Mouse (Mus musculus): ENCODE data around the gene Son. TPM values are rescaled to one million over a fixed set of nuclear protein-coding genes. Genes with fewer than 3 reads are reported as not detected.

The Son gene
- polyA plus RNA-seq, 1 experiment from 2014 or later: 106 TPM

DNA sequence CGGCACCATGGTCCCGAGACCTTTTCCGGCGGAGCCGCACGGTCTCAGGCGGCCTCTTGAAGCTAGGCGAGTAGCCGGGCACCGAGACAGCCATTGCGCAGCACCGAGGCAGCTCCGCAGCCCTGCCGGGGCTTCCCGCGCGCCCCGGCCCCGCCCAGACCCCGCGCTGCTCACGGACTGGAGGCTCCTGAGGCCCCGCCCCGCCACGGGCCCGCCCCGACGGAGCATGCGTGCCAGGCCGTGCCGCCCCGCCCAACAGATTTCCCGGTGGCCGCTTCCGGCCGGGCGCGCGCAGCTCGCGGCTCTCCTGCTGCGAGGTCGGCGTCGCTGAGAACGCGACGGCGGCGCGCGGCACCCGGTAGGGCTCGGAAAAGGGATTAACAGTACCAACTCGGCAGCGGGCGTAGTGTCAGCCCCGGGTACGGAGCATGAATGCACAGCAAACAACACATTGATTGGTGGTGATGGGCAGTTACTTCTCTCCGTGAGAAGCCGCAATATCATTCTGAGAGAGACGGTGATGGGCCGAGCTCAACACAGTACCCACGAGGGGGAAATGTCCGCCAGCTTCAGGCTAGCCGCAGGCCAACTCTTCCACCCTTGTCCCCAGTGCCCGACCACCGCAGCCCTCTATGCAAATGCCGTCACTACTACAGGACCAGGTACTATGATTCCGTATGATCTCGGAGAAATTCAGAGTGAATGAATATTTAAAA is 41.5 kb downstream of the Son start, which contains the start of gene Donson:
Gene Donson (minus strand): TSS at position 152 of the 716 bp plus-strand sequence.
- Histone ChIP-seq H3K9me3 (replicated peaks) (no peaks in the 10 kb centered on the region), H3K9ac (replicated peaks) (peak within 1 kb of the TSS; percentile 93), H3K36me3 (peaks cover 26% of the 10 kb centered on the region), H3K27ac (replicated peaks) (peak within 1 kb of the TSS; percentile 92), H3K27me3 (replicated peaks) (no peaks in the 10 kb centered on the region), H3K4me3 (replicated peaks) (peak within 1 kb of the TSS; percentile 96), H3K4me1 (peaks cover 24% of the 10 kb centered on the region), H3K4me2 (peak within 1 kb of the TSS; percentile 70)
- WGBS: under 1% methylated on average over 60 of the region's 71 CpGs
- peak; percentile 99 for ATAC-seq (ENCODE audit: low FRiP score)

DNA sequence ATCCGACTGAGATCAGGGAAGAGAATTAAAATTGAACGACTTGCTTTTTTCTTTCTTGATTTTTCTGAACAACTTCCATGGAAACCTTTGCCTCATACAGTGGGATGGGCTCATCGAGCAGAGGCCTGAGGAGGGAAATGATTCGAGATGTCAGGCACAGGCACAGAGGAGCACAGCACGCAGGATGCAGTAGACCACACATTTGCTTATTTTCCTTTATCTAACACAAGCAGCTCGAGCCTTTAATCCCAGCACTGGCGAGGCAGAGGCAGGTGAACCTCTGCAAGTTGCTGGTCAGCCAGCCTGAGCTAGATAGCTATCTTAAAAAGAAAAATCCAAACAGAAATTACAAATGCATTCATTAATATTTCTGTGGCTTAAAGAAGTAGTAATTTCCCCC is 42.5 kb downstream of the Son start:
- 52% methylated on average over 7 of the region's 7 CpGs for WGBS
- peaks cover 20% of the 10 kb centered on the region for H3K36me3 ChIP-seq
- no peak overlapping the region for H3K4me3 ChIP-seq (replicated peaks)
- no peaks in the 10 kb centered on the region for H3K9me3 ChIP-seq (replicated peaks)
- no peak overlapping the region for H3K9ac ChIP-seq (replicated peaks)
- H3K27ac ChIP-seq (replicated peaks): 0 out of 2 replicates have a peak overlapping the region, but pooled peaks have one; percentile 11
- peaks cover 27% of the 10 kb centered on the region for H3K4me1 ChIP-seq
- ATAC-seq (ENCODE audit: low FRiP score): no peak
- no peaks in the 10 kb centered on the region for H3K27me3 ChIP-seq (replicated peaks)
- peak overlapping the region; percentile 70; the same call in 1 of the 2 replicates for H3K4me2 ChIP-seq

DNA sequence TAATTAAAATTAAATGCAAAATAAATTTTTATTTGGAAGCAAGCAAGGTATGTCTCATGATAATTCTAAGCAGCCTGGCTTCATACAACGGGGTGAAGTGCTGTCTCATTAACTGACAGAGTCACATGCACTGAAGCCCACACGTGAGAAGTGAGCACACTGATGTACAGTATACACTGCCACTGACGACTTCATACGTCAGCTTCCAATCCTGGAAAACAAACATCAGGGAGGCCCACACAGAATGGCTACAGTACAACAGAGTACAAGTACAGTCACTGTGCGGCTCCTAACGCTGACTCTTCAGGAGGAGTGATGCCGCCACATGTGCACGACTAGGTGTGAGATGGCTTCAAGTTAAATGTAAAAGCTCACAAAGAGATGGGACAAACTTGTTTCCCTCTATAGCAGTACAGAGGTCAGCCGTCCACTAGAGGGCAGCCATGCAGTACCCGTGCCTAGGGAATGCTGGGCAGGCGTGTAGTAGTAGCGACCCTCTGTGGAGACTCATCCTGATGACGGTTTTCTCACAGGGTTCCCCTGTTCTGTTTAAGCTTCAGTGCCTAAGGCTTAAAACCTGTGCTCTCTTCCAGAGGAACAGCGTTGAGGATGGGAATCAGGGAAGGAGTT is 47.3 kb downstream of the Son start:
- Histone ChIP-seq H3K4me1 (peaks cover 11% of the 10 kb centered on the region), H3K4me3 (replicated peaks) (no peak overlapping the region), H3K27ac (replicated peaks) (no peak overlapping the region), H3K27me3 (replicated peaks) (no peaks in the 10 kb centered on the region), H3K4me2 (no peak overlapping the region), H3K9ac (replicated peaks) (no peak overlapping the region), H3K36me3 (peaks cover 31% of the 10 kb centered on the region), H3K9me3 (replicated peaks) (no peaks in the 10 kb centered on the region)
- 32% methylated on average over 14 of the region's 14 CpGs for WGBS
- ATAC-seq (ENCODE audit: low FRiP score): peak; percentile 81

DNA sequence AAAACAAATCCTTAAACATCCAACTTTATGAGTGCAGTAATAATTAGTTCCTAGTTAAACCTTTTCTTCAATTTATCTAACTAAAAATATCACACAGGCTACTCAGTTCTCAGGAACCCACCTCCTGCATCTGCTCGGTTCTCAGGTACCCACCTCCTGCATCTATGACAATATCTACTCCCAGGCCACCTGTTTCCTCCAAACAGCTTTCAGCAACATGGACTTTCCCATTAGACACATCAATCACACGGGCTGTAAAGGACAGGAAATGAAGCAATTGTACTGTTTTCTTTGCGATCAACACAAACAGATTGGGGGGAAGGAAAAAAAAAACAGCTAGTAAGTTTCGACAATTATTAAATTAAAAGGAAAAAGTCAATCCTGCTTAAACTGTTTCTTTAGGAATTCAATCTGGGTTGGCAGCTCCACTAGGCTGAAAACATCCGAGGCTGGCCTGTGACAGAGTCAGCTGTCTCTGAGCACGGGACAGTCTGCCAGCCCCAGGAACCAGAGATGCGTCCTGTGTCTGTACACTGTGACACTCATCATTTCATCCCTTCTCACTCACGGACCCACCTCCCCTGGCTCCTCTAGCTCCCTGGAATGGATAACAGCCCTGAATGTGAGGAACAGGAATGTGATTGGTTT is 47.9 kb downstream of the Son start:
- ATAC-seq (ENCODE audit: low FRiP score): no peak
- Histone ChIP-seq H3K9me3 (replicated peaks) (no peaks in the 10 kb centered on the region), H3K27me3 (replicated peaks) (no peaks in the 10 kb centered on the region), H3K36me3 (peaks cover 33% of the 10 kb centered on the region), H3K9ac (replicated peaks) (no peak overlapping the region), H3K27ac (replicated peaks) (no peak overlapping the region), H3K4me2 (no peak overlapping the region), H3K4me1 (peaks cover 5% of the 10 kb centered on the region; the same call in 1 of the 2 replicates), H3K4me3 (replicated peaks) (no peak overlapping the region)
- WGBS: 70% methylated on average over 8 of the region's 8 CpGs

DNA sequence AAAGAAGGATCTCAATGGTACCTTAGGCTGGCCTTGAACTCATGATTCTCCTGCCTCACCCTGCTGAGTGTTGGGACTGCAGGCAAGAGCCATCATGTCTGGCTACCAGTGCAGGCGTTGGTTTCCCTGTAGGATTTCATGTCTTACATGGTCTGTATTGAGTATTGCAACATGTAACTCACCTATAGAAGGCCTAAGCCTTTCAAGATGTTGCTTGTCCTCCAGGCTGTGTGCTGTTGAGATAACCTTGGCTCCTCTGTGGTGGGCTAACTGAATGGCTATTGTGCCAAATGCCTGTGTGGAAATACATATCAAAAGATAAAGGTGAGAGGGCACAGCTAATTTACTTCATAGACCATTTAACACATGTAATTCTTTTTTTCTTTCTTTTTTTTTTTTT is 51.7 kb downstream of the Son start:
- Histone ChIP-seq H3K4me1 (0 out of 2 replicates have a peak, but pooled peaks cover 4% of the 10 kb centered on the region), H3K4me2 (no peak overlapping the region), H3K9me3 (replicated peaks) (no peaks in the 10 kb centered on the region), H3K36me3 (peaks cover 44% of the 10 kb centered on the region), H3K27me3 (replicated peaks) (no peaks in the 10 kb centered on the region), H3K4me3 (replicated peaks) (no peak overlapping the region), H3K27ac (replicated peaks) (no peak overlapping the region), H3K9ac (replicated peaks) (no peak overlapping the region)
- no peak for ATAC-seq (ENCODE audit: low FRiP score)
- WGBS: 93% methylated on average over 1 of the region's 1 CpGs

DNA sequence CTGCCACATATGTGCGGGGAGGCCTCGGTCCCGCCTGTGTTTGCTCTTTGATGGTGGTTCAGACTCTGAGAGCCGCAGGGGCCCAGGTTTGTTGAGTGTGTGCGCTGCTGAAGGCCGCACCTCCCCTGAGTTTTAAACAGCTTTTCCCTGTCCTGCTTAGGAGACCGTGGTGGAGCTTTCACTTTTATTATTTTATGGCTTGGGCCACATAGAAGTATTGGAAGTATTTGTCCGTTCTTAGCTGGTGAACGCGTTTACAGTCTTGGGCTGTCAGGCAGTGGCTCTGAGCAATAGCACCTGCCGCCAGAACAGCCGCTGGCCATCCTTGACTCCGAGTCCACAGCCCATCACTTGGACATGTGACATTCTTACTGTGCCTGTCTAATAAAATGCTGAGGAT is 54.6 kb downstream of the Son start:
- WGBS: 42% methylated on average over 13 of the region's 13 CpGs
- ATAC-seq (ENCODE audit: low FRiP score): no peak
- Histone ChIP-seq H3K4me1 (no peaks in the 10 kb centered on the region), H3K36me3 (peaks cover 50% of the 10 kb centered on the region), H3K4me3 (replicated peaks) (no peak overlapping the region), H3K9ac (replicated peaks) (no peak overlapping the region), H3K27ac (replicated peaks) (no peak overlapping the region), H3K4me2 (no peak overlapping the region), H3K9me3 (replicated peaks) (no peaks in the 10 kb centered on the region), H3K27me3 (replicated peaks) (no peaks in the 10 kb centered on the region)

DNA sequence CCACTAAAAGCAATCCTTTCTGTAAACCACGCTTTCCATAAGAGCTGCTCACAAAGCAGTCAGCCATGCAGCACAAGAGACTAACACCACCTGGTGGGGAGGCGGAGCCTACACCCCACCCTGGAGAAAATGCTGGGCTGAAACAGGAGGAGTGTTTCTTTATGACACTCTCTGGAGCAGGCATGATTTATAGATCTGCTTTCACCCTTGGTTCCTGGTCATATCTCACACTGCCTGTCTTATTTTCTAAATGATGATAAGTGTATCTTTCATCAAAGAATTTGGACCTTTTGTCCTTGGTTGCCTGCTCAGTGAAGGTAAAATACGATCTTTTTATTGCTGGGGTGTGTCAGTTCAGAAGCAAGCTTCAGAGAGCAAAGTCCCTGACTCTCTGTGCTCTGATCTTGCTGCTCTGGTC is 55.5 kb downstream of the Son start:
- no peak overlapping the region for H3K9ac ChIP-seq (replicated peaks)
- H3K9me3 ChIP-seq (replicated peaks): no peaks in the 10 kb centered on the region
- ATAC-seq (ENCODE audit: low FRiP score): no peak
- H3K36me3 ChIP-seq: peaks cover 54% of the 10 kb centered on the region
- no peak overlapping the region for H3K4me3 ChIP-seq (replicated peaks)
- no peaks in the 10 kb centered on the region for H3K4me1 ChIP-seq
- no peaks in the 10 kb centered on the region for H3K27me3 ChIP-seq (replicated peaks)
- H3K27ac ChIP-seq (replicated peaks): no peak overlapping the region
- WGBS: 32% methylated on average over 3 of the region's 3 CpGs
- no peak overlapping the region for H3K4me2 ChIP-seq

DNA sequence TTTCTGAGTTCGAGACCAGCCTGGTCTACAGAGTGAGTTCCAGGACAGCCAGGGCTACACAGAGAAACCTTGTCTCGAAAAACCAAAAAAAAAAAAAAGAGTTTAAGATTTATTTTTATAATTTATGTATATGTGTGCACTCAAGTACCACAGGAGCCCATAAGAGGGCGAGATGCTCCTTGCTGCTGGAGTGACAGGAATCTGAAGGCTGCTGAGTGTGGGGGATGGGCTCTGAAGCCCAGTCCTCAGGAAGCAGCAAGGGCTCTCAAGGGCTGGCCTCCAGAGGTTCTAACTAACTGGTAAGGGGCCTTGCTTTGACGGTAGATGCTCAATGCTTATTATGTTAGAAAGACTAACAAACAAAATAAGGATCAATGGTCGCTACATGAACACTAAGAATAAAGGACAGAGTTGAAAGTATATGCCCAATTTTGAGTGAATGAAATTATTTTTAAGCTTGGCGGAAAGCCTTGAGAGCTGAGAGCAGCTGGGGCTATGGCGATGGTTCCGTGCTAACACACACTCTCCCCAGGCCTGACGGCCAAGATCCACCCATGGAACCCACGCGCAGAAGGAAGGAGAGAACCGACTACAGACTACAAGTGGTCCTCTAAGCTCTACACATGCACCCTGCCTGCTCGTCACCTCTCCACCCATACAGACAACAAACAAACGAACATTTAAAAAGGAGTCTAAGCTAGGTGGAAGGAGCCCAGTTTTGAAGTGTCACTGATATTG is 57.5 kb downstream of the Son start:
- Histone ChIP-seq H3K27me3 (replicated peaks) (no peaks in the 10 kb centered on the region), H3K4me1 (no peaks in the 10 kb centered on the region), H3K9me3 (replicated peaks) (no peaks in the 10 kb centered on the region), H3K9ac (replicated peaks) (no peak overlapping the region), H3K36me3 (peaks cover 53% of the 10 kb centered on the region), H3K27ac (replicated peaks) (no peak overlapping the region), H3K4me2 (no peak overlapping the region), H3K4me3 (replicated peaks) (no peak overlapping the region)
- 90% methylated on average over 14 of the region's 14 CpGs for WGBS
- no peak for ATAC-seq (ENCODE audit: low FRiP score)

DNA sequence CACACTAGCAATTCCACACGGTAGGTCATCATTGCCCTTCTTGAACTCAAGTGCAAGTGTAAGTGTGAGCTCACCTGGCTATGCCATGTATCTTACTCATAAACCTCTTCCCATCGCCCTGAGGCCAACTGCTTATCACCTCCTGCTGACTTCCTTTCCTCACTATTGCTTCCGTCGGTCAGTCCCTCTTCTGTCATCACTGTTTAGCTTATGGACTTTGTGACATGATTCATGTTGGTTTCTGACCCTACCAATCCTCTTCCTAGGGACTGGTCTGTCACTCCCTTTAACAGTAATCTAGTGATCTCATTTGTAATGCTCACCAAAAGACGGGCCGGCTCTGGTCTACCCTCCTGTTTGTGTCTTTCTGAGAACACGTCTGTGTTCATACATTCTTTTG is 62.9 kb downstream of the Son start:
- H3K9ac ChIP-seq (replicated peaks): no peak overlapping the region
- H3K27ac ChIP-seq (replicated peaks): no peak overlapping the region
- no peak overlapping the region for H3K4me3 ChIP-seq (replicated peaks)
- no peak overlapping the region for H3K4me2 ChIP-seq
- peaks cover 76% of the 10 kb centered on the region for H3K36me3 ChIP-seq
- no peaks in the 10 kb centered on the region for H3K4me1 ChIP-seq
- H3K9me3 ChIP-seq (replicated peaks): no peaks in the 10 kb centered on the region
- ATAC-seq (ENCODE audit: low FRiP score): no peak
- 89% methylated on average over 7 of the region's 7 CpGs for WGBS
- H3K27me3 ChIP-seq (replicated peaks): no peaks in the 10 kb centered on the region

DNA sequence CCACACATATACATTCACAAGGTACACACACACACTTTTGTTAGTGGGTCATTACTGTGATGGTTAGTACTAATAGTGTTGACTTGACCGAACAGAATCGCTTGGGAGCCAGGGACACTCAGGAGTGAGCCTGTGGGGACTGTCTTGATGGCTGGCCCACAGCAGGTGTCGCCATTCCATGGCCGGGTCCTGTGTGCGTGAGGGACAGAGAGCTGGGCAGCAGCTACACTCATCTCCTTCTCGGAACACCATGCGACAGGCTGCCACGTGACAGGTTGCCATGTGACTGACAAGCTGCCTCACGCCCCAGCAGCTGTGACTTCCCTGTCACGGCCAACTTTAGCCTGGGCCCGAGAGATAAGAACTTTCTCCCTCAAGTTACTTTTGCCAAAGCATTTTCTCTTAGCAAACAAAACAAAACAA is 69.6 kb downstream of the Son start:
- Histone ChIP-seq H3K9ac (replicated peaks) (no peak overlapping the region), H3K36me3 (peaks cover 60% of the 10 kb centered on the region), H3K4me2 (no peak overlapping the region), H3K4me1 (no peaks in the 10 kb centered on the region), H3K27ac (replicated peaks) (no peak overlapping the region), H3K9me3 (replicated peaks) (no peaks in the 10 kb centered on the region), H3K4me3 (replicated peaks) (no peak overlapping the region), H3K27me3 (replicated peaks) (no peaks in the 10 kb centered on the region)
- WGBS: 88% methylated on average over 11 of the region's 11 CpGs
- no peak for ATAC-seq (ENCODE audit: low FRiP score)

DNA sequence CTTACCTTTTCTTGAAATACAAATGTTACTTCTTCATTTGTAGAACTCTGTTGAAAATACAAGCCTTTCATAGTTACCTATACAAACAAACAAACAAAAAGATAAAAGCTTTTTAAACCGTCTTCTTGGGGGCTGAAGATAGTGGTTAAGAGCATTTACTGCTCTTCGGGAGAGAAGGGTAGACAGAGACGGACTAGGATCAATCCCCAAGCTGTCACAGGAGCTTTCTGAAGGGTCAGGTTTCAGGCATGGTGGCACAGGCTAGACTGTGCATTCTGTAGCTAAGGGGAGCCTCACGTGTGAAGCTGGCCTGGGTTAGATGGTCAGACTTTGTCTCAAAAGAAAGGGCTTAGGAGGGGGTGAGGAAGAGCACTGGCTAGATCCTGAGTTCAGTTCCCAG is 70.1 kb downstream of the Son start:
- no peaks in the 10 kb centered on the region for H3K27me3 ChIP-seq (replicated peaks)
- no peak overlapping the region for H3K4me3 ChIP-seq (replicated peaks)
- H3K36me3 ChIP-seq: peaks cover 56% of the 10 kb centered on the region
- no peak for ATAC-seq (ENCODE audit: low FRiP score)
- no peak overlapping the region for H3K4me2 ChIP-seq
- WGBS: 95% methylated on average over 4 of the region's 4 CpGs
- no peaks in the 10 kb centered on the region for H3K4me1 ChIP-seq
- no peaks in the 10 kb centered on the region for H3K9me3 ChIP-seq (replicated peaks)
- H3K9ac ChIP-seq (replicated peaks): no peak overlapping the region
- no peak overlapping the region for H3K27ac ChIP-seq (replicated peaks)

Data from neural tube, embryonic 15.5 days (tissue).